Mouse (Mus musculus) spleen, embryonic (tissue): ENCODE results near the gene Olfr725.

Experiments used
- CTCF ChIA-PET: fragments of 350-600 bp; sonication (Branson Sonifier 250); formaldehyde crosslinking; loops from one replicate; lab custom pipeline; 2022; lab: Charles Lee

Gene Olfr725

DNA sequence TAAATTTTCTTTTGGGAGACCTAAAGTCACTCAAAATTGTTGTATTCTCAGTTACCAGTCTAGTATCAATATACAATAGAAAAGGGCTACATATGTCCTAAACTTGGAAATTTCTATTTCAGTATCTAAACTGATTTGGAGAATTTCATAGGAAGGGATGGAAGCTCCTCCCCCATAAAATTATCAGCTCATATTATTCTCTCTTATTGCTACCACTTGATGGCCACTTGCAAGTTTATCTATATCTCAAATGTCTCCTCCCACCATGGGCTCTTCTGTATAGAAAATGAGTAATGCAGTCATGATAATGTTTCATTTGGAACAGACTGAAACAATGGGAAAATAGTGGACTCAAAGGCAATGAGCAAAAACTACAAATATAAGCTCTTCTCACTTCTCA is at the start of gene Olfr725:
Gene Olfr725, minus strand, starts transcription at position 101 of the 400 bp plus-strand sequence.
- CTCF ChIA-PET: no interaction called here

DNA sequence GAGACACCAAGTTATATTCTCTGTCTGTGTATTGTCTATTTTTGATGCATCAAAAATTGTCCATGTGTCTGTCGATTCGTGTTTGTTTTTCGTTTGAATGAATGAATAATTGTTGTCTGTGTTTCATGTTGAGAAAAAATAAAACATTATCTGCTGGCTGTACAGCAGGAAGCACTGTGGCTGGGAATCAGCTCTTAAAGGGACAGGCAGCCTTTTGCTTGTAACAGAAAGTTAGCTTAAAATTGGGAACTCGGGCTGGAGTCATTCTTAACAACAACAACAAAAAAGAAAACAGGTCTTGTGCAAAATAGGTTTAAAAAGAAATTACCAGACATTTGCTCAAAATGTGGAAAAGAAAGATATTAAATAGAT is 22.5 kb upstream of the Olfr725 start:
- CTCF ChIA-PET: interaction anchor here (0.5 kb wide), 1 partner anchor 1381 kb away, joined by 5 read pairs; no protein-coding TSS in a partner anchor

DNA sequence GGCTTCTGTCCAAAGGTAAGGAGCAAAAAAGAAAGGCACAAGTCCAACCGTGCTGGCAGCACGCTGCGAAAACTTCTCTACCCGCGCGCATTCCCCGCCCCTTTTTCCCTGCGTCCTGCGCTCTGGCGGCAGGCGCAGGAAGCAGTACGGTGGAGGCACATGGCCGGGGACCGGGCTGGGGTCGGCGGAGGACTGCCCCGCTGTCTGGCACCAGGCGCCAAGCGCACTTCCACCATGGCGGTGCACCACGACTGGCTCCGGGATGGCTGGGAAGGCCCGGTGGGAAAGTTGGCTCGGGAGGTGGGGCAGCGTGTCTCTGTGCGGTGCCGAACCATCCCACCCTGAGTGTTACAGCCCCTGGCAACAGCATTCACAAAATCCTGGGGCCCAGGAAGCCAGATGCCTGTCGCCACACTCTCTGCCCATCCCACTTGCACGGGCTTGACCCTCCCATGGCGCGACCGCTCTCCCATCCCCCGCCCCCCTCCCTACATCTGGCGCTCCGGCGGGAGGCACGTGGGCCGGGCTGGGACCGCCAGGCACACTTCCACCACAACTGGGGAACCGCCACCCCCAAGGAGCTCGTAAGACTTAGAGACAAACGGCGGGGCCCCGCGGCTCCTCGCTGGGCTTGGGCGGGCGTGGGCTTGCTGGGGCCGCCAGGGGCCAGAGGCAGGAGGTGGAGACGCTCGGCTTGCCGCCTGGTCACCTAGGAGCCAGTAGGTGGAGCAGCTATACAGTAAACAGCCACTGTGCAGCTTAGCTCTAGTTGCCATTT is 22.0 kb upstream of the Olfr725 start:
- CTCF ChIA-PET: interaction anchor here (0.5 kb wide), 1 partner anchor 1380 kb away, joined by 5 read pairs; no protein-coding TSS in a partner anchor

DNA sequence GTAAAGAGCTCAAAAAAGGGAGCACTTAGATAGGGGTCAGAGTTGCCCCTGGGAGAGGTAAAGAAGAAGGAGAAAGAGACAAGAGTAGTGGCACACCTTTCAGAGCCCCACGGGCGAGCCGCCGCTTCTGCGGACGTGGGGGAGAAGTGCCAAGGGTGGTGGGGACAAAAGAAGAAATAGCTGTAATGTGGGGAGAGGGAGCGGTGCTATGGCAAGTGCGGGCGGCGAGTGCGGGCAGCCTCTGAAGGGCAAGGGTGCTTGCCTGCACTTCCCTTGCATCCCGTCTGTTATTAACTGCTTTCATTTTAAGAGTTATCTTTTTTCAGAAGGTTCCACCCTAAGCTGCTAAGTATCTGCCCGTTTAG is 21.4 kb upstream of the Olfr725 start:
- CTCF ChIA-PET: no interaction called here

DNA sequence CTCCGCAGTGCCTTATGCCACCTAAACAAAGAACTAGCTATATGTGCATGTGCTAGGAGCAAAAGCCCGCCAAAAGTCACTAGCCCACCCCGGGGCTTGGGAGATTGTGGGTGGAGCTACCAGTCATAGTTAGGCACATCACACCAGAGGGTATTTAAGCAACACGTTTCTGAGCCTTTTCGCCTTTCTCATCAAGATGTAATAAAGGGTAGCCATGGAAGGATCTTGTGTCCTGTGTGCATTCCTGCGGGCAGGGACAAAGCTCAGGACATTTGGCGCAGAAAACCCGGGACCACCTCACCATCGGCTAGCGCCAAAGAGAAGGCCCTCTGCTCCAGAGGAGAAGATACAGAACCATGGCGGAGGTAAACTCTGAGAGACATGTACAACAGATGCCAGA is 21.0 kb upstream of the Olfr725 start:
- CTCF ChIA-PET: no interaction called here

DNA sequence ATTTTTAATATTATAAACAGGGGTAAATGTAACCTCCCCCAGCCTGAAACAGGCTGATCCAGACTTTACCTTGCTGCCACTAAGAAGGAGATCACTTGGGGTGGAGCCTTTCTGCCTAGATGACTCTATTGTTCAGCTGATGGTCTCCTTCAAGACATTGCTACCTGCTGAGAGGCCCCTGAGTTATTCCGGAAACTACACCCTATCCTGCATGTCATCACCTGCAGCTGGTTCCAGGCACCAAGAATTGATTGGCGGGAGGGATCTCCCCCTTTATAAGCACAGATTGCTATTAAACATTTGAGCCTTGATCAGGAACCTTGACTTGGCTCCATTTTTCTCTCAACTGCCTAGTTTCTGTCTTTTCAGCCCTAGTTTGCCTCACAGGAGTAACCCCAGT is 8.1 kb downstream of the Olfr725 start:
- CTCF ChIA-PET: no interaction called here

DNA sequence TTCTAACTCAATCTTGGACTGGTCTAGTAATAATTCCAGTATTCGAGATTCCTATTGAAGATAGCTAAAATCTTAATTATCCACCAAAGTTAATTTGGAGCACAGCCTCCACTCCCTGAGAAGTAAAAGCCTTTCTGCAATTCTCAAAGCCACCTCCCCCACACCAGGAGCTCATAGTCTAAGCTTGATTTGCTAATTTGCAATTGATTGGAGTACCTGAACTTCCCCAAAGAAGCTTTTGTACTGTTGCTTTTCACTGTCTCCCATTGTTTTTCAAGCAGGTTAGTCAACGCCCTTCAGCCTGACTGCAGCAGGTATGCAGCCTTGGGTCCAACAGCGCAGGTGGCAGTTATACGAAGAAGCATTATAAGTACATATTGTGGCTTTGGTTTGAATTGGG is 8.8 kb downstream of the Olfr725 start:
- CTCF ChIA-PET: no interaction called here

DNA sequence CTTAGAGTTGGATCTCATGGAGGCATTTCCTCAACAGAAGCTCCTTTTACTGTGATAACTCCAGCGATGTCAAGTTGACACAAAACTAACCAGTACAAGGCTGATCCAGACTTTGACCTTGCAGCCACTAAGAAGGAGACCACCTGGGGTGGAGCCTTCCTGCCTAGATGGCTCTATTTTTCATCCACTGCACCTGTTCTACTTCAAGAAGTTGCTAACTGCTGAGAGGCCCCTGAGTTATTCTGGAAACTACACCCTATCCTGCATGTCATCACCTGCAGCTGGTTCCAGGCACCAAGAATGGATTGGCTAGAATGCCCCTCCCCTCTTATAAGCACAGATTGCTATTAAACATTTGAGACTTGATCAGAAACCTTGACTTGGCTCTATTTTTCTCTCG is 13.8 kb downstream of the Olfr725 start:
- CTCF ChIA-PET: no interaction called here
